Mouse (Mus musculus) thymus, postnatal 4 days (tissue): Measurements from ENCODE around the gene Znhit3.

Experiments used
- DNase-seq: peaks from one replicate; pipeline ENCODE4 v3.0.0; 2021

The Znhit3 gene

DNA sequence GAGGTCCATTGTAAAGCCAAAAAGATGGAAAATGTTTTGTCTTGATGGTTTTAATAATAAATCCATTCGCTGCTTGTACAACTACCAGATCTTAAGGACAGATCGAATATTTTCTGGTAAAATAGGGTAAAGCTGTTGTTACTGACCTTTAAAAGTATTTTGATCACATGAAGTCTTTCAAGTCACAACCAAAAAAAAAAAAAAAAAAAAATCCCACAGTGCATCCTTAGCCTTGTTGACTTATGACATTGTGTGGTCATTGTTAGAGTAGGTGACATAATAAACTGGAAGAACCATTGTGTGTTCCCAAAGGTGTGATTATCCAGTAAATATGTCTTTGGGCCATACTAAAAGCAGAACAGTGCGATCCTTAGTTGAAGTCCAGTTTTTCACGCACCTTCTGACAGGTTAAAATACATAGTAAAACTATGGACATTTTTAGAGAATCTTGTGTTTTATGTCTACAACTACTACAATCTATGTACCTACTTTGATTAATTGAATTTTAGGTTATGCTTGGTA lies 44.6 kb downstream of the Znhit3 start:
- no peak for DNase-seq

DNA sequence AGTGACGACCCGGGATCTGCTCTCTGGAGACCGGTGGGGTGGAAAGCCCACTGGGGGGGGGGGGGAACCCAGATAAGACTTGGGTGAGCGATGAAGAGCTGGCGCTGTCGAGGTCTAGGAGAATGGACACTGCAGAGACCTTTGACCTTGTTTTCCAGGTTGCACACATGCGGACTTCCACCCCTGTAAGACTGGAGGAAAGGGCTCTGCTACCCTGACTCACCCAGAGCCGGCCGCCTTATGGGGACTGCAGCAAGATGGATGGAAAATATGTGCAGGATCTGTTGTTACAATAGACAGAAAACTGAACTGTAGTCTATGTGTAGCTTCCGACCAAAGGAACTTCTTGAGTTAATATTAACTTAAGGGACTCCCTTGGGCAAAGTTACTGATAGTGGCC lies 45.1 kb downstream of the Znhit3 start:
- DNase-seq, result no peak

DNA sequence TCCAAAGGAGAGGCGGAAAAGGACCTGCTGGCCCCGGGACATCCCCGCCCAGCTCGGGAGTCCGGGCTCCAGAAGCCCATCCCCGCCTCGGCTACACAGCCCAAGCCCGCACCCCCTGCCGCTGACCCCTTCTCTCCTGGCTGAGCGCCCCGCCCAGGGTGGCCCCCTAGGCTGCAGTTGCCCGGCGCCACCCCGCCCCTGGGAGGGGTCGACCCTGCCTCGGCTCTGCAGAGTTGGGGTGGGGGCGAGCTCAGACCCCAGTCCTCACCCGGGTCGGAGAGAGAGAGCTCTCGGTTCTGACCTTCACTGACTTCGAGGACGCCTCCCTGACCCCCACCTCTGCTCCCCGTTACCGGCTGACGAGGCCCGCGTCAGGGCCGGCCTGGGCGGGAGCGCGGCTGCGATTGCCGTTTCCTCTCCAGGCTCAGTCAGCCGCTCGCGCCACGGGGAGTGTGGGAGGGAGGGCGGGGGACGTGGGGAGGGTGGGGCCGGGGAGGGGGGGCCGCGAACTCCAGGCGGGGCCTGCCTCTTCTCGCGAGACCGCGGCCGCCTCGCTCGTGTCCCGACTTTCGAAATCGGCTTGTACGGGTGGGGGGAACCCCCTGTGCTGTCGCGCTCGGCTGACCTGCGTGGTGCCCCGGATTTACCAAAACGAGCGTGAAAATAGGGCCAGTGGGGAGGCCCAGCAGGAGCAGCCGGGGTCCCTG lies 45.7 kb downstream of the Znhit3 start, which contains the start of gene Ggnbp2:
Gene Ggnbp2 (minus strand): TSS at position 481 of the 707 bp plus-strand sequence.
- DNase-seq, result peak; percentile 96

DNA sequence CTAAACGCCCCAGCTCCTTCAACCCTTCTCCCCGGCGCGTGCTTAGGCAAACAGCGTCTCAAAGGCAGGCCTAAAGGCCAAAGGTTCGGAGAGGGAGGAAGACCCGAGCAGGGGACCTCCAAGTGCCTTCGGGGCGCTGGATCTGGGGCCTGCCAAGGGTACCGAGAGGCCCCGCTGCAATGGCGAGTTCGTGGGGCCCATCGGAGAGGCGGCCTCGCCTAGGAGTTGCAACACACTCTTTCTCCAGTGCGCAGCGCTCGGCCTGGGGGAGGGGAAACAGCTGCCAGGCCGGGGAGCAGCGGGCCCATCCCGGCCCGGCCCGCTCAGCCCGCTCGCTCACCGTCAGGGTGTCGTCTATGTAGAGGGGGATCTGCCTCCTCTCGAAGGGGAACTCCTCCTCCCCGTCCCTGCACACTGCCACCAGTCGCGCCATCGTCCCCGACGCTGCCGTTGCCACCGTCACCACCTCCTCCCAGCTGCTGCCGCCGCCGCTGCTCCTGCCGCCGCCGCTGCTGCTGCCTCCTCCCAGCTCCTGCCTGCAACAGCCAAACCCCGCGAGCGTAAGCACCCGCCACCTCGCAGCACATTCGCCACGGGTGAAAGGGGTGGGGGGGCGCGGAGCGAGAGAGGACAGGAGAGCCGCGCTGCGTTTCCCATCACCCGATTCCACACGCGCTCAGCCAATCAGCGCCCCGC lies 46.5 kb downstream of the Znhit3 start:
- DNase-seq, result peak; percentile 95

DNA sequence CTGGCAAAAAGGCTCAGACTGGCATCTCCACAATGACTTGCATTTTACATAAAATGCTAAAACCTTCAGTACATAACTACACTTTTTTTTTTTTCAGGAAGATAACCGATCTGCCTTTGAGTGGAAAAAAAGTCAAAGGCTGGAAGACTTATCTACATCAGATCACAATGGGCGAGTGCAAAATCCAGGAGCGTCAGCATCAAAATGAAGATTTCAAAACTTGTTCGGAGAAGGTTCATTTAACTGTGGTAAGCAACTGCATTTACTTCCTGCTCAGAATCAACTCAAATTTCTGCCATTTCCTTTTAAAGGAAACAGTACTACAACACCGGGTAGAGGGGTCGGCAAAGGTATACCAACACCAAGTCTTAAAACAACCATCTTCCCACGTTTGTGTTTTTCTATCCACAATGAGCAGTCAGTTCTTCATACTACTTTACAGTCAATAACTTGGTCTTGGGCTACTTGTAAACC lies 47.3 kb downstream of the Znhit3 start:
- DNase-seq, result no peak

DNA sequence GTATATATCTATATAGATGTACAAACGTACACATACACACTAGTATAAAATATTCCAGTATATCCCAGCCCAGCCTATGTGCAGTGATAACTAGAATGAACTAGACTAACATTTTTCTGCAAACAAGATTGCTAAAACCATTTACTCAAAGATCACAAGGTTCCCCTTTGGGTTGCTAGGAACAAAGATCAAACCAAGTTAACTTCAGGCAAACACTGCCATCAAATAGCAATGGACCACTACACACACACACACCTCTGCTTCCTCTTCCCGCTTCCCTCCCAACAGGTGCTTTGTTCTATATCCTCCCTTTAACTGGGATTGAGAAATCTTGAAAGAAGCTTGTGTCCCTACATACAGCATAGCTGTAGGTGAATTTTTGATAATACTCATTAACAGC lies 48.6 kb downstream of the Znhit3 start:
- no peak for DNase-seq

DNA sequence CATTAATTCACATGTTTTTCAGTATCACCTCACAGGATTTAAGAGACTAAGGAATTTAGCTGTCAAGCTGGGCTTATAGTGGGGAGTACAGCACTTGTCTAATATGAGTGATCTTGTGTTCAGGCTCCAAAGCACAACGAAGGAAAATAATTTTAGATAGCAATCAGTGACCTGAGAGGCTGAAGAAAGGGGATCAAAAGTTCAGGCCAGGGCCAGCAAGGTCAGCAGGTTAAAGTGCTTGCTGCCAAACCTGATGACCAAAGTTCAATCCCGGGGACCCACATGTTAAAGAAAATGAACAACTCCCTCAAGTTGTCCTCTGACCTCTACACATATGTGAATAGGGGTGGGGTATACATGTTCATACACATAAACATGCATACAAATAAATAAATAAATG lies 50.9 kb downstream of the Znhit3 start:
- no peak for DNase-seq
